Mouse (Mus musculus): ENCODE results near the gene Gm10226. TPM values are rescaled to one million over a fixed set of nuclear protein-coding genes. Genes with fewer than 3 reads are reported as not detected.
"Not testable (repeated sequence)": the region's sequence is repeated elsewhere in the genome, so short reads cannot be mapped to it uniquely, and the experiment has no call there.

The Gm10226 gene
- total and polyA plus RNA-seq, 3 experiments, result 1.1 to 3.2 TPM; not detected in 1

DNA sequence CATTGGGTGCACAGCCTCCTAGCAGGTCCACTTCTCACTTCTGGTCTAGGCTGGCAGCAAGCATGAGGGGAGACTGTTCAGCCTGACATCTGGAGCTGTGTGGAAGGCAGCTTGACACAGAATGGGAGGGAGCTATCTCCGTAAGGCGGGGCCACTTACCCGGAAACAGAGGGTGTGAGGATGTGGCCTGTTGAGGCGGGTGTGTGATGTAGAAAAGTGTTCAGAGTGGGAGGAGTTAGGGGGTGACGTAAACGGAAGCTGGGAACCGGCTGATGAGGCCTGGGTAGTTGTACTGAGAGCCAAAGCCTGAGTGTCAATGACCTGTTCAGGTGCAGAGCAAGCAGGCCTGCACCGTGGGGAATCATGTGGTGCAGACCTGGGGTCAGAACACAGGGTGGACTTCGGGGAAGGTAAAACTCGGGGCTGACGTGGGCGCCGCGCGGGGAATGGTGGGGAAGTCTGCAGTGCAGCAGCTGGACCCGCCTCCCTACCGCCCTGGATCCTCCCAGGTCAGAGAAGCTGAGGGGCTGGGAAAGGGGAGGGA is 41.2 kb upstream of the Gm10226 start, which contains the start of gene Zfp983:
TSS of gene Zfp983 (plus strand) at position 261 of the 544 bp plus-strand sequence.
- peak within 1 kb of the TSS; percentile 44 to 67 for H3K4me3 ChIP-seq (ENCODE audit: control insufficient read depth in 1 of 2, insufficient read depth in 1 of 2, low read depth in 2 of 2, low read length in 2 of 2)
- peak; percentile 72 for TF ChIP-seq HCFC1 (IDR thresholded peaks at IDR 0.05; ENCODE audit: low read depth, low read length)
- 0 out of 4 replicates have a peak, but pooled peaks of 1 of the 2 experiments have one; percentile 19 for TF ChIP-seq EP300 (IDR thresholded peaks at IDR 0.05; ENCODE audit: low read depth in 1 of 2, low read length in 2 of 2)
- TF ChIP-seq ETS1 (IDR thresholded peaks at IDR 0.05; ENCODE audit: low read depth, low read length), result 0 out of 2 replicates have a peak, but pooled peaks have one; percentile 57
- peak; percentile 65 for TF ChIP-seq MXI1 (IDR thresholded peaks at IDR 0.05; ENCODE audit: low read depth, low read length)
- 0 out of 2 replicates have a peak, but pooled peaks have one; percentile 46 for TF ChIP-seq TCF12 (IDR thresholded peaks at IDR 0.05; ENCODE audit: low read depth, low read length)
- peak; percentile 83 for TF ChIP-seq ELF1 (IDR thresholded peaks at IDR 0.05; ENCODE audit: low read depth, low read length)
- peak; percentile 76 for TF ChIP-seq NELFE (IDR thresholded peaks at IDR 0.05; ENCODE audit: low read depth, low read length)
- 0 out of 2 replicates have a peak, but pooled peaks have one; percentile 41 for TF ChIP-seq MAZ (IDR thresholded peaks at IDR 0.05; ENCODE audit: low read depth, low read length)
- TF ChIP-seq SIN3A (IDR thresholded peaks at IDR 0.05; ENCODE audit: low read length), result peak; percentile 34; the same call in 1 of the 2 replicates
- TF ChIP-seq POLR2AphosphoS2 (IDR thresholded peaks at IDR 0.05; ENCODE audit: low read length), result peak; percentile 56; the same call in 1 of the 2 replicates
- TF ChIP-seq MAX (IDR thresholded peaks at IDR 0.05; ENCODE audit: low read length), result 0 out of 2 replicates have a peak, but pooled peaks have one; percentile 12
- TF ChIP-seq POLR2A (IDR thresholded peaks at IDR 0.05; ENCODE audit: control insufficient read depth in 1 of 2, insufficient read depth in 1 of 2, low read depth in 1 of 2, low read length in 2 of 2, poor library complexity in 1 of 2), result peak; percentile 55 to 79; a peak in 3 of 4 replicates
- TF ChIP-seq TBP (IDR thresholded peaks at IDR 0.05; ENCODE audit: low read depth, low read length), result peak; percentile 65
- peak; percentile 64; the same call in 1 of the 2 replicates for TF ChIP-seq ZMIZ1 (IDR thresholded peaks at IDR 0.05; ENCODE audit: low read depth, low read length)
- not testable (repeated sequence) for H3K36me3 ChIP-seq (ENCODE audit: control insufficient read depth in 1 of 2, insufficient read depth in 2 of 2, low read length in 2 of 2); H3K9me3 ChIP-seq (replicated peaks; ENCODE audit: insufficient read depth, low read length); H3K79me2 ChIP-seq (ENCODE audit: control insufficient read depth, insufficient read depth, low read length, poor library complexity); H3K4me1 ChIP-seq (ENCODE audit: control insufficient read depth in 1 of 2, insufficient read depth in 2 of 2, low read length in 2 of 2); H3K27me3 ChIP-seq (ENCODE audit: control insufficient read depth in 1 of 2, insufficient read depth in 2 of 2, low read length in 2 of 2)
- H3K9ac ChIP-seq (ENCODE audit: control insufficient read depth, low read depth, low read length, poor library complexity, severe bottlenecking), result peak within 1 kb of the TSS; percentile 61
- H3K27ac ChIP-seq (ENCODE audit: control insufficient read depth, low read depth, low read length), result peak within 1 kb of the TSS; percentile 60
- DNase-seq (ENCODE audit: low read depth, low spot score), result peak; percentile 96

DNA sequence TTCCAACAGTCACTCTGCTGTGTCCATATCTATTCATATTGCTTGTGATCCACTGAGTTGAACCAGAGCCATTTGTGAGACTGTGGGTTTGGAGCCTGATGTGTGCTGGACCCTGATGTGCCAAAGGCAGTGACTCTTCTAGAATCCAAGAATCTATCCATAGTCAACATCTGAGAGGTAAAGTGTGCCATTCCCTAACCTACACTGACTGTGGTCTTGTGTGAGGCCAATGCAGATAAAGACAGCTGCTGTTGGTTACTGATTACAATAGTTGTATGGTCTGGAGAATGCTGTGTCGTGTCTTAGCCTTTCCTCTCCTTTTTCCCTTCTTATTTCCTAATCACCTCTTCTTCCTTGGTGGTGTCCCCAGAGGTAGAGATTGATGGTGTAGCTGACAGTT is 12.8 kb upstream of the Gm10226 start:
- H3K27me3 ChIP-seq (ENCODE audit: control insufficient read depth in 1 of 2, insufficient read depth in 2 of 2, low read length in 2 of 2); H3K9ac ChIP-seq (ENCODE audit: control insufficient read depth, low read depth, low read length, poor library complexity, severe bottlenecking); H3K9me3 ChIP-seq (replicated peaks; ENCODE audit: insufficient read depth, low read length); DNase-seq (ENCODE audit: low read depth, low spot score); H3K27ac ChIP-seq (ENCODE audit: control insufficient read depth, low read depth, low read length); H3K4me1 ChIP-seq (ENCODE audit: control insufficient read depth in 1 of 2, insufficient read depth in 2 of 2, low read length in 2 of 2); H3K4me3 ChIP-seq (ENCODE audit: control insufficient read depth in 1 of 2, insufficient read depth in 1 of 2, low read depth in 2 of 2, low read length in 2 of 2); H3K36me3 ChIP-seq (ENCODE audit: control insufficient read depth in 1 of 2, insufficient read depth in 2 of 2, low read length in 2 of 2); H3K79me2 ChIP-seq (ENCODE audit: control insufficient read depth, insufficient read depth, low read length, poor library complexity): not testable (repeated sequence)
- TF ChIP-seq TCF12 (IDR thresholded peaks at IDR 0.05; ENCODE audit: low read depth, low read length) (peak; percentile 24; the same call in 1 of the 2 replicates), GATA1 (IDR thresholded peaks at IDR 0.05; ENCODE audit: low read depth, low read length) (peak; percentile 25; the same call in 1 of the 2 replicates), EP300 (IDR thresholded peaks at IDR 0.05; ENCODE audit: low read depth in 1 of 2, low read length in 2 of 2) (peak in 1 of 2 experiments; percentile 28; a peak in 1 of 4 replicates), TAL1 (IDR thresholded peaks at IDR 0.05; ENCODE audit: low read length) (peak; percentile 46; the same call in 1 of the 2 replicates)

Data from MEL (cell line).